Mouse (Mus musculus) erythroblast, embryonic 14.5 days (primary cell): ENCODE results near the gene Wdr63.

Source experiments
- GATA1 ChIP-seq: IDR thresholded peaks from 2 replicates; pipeline ENCODE4 v1.6.1; 2012; ENCODE audit warnings: low read length, inconsistent platforms, mixed read lengths
- TAL1 ChIP-seq: IDR thresholded peaks from 3 replicates; pipeline ENCODE4 v1.6.1; 2012; ENCODE audit warnings: low read length, inconsistent platforms, mixed read lengths

DNA sequence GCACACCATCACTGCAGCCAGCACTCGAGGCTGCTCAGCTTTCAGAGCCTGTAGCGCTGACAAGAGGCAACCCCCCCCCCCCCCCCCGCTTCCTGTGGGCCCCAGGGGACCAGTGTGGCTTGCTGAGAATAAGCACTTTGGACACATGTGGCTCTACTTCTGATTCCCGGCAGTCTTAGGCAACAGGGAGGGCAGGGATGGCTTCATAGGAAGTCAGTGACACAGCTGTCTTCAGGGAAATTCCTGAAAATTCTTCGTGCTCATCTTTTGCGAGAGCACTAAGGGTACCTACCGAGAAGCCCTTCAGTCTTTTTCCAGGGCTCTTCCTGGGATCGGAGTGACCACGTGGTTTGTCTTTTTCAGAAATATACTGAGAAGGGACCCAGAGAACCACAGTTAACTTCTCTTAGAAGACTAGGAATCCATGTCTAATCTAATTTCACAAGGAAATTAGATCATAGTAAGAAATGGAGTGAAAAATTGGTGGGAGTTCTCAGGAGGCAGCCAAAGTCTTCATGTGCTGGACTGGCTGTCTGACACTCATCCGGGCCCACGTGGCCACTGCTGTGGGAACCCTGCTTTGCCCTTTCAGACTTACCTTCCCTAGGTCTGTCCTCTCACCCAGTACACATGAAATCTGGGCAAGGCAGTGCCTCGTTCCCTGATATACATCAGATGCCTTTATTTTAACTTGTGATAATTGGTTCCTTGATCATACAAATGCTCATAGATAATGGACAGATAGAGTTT is 46.1 kb upstream of the Wdr63 start:
- no peak for TF ChIP-seq TAL1
- no peak for TF ChIP-seq GATA1
